Mouse (Mus musculus) adrenal gland, adult 18-20 months (tissue): ENCODE measurements at regions not wholly inside any gene's neighbourhood (a gene's known extent, or its start where the extent isn't known, plus 50 kb on each side); places are given as distances from the start of the nearest gene placed in this dataset.
A peak's percentile ranks its signal among the peaks of the same experiment; 100 is the strongest.

ENCODE experiments used
- DNase-seq, 2 experiments: peaks; one replicate each; pipeline ENCODE4 v3.0.0; 2021 to 2022; ENCODE audit warnings: low spot score in 2 of 2

- DNase-seq, result no peak
These were observed 405.1 kb downstream of the Bcor start for GRCm38 (mm10) chrX:11755046-11755445.

DNA sequence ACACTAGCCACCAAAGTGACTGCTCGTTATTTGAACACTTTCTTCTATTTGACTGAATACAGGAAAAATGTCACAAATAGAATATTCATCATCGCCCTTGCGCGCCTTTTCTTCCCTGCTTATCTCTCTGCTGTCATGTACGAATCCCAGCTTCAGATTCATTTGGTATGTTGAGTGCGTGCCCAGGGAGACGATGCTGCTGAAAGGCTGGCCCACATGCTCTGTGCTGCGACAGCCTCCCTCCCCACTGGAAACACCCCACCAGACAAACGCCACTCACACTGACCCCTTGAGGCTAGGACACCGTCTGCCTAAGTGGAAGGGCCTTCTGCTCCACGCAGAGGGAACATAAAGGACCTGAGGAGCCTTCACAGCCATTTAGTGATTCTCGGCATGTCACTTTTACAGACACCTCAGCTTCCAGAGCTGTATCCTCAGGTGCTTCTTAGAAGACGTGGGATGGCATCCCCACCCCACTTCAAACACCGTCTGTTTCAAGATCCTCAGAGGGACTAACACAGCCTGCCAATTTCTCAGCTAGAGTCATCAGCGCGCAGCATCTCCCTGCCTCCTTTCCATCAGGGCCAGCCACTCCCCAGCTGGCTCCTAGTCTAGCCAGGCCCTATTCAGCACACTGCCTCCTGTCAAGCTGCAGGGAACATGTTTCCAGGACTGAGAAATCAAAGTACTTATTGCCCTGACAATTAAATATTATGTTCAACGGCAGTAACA lies 396.6 kb downstream of the Bcor start:
- no peak for DNase-seq

DNA sequence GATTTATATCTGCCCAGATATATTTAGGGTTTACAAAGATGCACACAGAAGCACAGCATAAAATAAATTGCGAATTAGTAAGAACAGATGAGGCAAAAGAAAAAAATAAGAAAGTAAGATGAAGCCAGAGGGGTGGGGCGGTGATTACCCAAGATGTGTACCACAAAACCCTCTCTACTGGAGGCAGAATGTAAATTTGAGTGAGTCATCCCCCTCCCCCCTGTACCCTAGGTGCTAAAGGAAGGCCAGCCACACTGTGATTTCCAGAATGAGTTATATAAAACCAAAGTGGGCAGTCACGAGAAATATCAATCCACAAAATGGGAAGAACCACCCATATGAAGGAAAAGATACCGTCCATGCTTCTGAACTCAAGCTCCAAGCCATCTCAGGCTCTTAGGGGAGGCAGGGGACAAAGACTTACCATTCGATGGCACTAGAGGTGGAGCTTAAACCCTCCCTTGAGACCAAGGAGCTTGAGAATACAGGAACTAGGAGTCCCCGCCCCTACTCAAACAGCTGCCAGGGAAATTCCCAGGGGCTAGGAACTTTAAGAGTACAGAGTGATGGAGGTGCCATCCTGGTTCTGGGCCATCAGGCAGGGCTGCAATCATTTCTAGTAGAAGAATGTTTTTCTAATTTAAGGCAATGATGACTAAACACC lies 383.8 kb downstream of the Bcor start:
- no peak for DNase-seq

DNA sequence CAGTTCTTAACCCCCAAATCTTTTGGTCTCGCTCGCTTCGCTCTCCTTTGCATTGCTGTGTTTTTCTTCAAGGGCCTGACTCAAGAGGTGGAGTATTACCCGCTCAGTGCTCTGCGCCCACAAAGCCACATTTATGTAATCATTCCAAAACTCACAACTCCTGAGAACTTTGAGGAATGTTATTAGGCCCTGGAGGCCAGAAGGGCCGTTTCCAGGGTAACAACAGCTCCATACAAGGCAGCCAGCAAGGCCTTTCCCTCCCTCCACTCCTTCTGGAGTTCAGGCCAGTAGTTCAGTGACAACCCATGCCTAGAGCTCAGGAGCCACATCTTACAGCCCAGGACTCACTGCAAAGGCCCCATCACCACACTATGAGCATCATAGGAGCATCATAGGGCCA lies 365.1 kb downstream of the Bcor start:
- no peak for DNase-seq

DNA sequence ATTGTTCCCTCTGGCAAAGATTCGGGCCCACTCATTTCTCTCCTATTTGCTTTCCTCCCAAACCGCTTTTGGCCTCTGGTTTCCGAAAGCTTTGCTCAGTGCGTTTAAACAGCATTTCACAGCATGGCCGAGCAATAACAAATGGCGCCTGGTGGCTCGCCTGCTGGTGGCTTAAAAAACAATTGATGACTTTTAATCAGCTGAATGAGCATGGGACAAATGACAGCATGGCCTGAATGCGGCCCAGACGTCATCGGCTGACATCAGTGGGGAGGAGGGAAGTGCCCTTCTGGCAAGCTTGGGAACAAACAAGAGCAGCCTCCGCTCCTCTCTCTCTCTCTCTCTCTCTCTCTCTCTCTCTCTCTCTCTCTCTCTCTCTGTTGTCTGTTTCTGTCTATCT lies 362.3 kb downstream of the Bcor start:
- no peak for DNase-seq

- DNase-seq, result no peak
These were observed 361.8 kb downstream of the Bcor start for GRCm38 (mm10) chrX:11798326-11798725.

GRCm38 (mm10) chrX:11800400-11800941 lies 359.7 kb downstream of the Bcor start:
- no peak for DNase-seq

DNA sequence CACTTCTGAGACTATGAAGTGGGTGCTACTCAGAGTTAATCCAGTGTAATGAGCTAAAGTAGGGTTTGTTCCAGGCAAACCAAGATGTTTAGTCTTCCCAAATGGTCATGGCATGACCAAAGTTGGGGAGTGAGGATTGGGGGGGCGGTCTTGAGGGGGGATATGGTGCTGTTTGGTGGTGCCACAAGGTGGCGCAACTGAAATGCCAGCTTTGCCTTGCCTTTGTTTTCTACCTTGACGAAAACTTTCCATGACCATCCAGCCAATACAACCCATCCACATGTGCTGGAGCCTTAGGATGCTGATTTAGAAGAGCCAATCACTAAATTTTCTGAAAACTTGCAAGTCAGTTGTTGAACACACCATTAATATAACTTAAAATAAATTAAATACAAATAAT lies 358.9 kb downstream of the Bcor start:
- no peak for DNase-seq

DNA sequence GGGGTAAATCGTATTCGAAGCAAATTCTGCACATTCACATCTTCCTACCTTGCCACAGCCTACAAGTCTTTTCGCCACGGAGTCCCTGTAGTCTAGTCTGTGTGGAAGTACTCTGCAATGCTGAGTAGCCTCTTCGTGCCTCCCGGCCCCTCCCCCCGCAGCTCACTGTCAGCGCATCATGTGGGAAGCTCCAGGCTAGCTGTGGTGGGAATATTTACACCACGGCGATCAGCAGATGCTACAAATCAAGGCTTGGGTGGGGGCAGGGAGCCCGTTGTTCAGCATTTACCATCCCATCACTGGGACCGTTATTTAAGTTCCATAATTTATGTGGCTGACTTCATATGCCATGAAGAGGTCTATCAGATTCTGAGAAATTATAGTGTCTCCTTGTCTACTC lies 358.5 kb downstream of the Bcor start:
- DNase-seq, result no peak

DNA sequence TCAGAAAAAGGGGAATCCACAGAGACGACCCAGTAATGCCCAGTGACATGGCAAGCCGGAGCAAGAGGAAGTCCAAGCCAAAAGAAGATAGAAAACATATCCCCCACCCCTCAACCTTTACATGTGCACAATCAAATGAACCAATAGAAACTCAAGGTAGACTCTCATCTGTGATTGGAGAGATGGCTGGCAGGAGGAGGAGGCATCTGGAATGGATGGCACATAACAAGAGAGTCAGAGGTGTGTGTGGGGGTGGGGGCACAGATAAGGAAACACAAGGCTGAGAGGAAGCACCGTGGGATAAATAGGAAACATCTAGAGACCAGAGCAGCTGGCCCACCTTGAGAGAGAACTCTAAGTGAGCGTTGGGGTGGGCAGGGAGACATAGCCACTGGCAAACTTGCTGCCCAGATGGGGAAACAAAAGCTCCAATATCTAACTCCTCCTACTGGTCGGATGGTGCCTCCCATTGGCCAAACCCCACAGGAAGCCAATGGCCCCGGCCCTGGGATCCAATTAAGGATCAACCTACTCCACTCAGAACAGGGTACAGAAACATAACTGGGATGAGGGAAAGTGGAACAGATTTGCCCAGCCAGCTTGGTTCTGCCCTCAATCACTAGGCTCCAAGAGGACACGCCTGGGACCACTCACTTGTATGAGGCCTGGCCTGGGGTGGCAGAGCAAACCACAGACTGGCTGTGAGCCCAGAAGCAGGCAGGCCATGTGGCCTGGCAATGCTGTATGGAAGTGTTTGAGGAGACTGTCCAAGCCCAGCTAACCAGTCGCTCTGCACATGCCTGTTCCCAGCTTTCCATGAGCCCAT lies 357.9 kb downstream of the Bcor start:
- no peak for DNase-seq

DNA sequence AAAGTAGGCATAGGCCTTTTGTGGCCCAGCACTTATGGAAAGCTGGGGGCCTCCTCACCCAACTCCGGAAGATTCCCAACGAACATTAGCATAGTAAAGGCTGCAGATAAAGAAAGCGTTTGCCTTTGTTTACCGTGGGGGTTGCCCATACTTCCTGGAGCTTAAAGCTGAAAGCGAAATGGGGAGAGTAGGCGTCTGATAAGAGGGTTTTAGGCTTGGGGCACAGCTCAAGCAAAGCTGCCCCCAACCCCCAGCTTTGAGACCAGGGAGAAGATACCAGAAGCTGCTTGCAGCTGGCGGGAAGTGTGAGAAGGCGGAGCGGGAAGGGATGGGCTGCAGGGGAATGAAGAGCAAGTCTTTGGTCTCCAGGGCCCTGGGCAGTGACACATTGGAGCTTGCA lies 356.9 kb downstream of the Bcor start:
- no peak for DNase-seq

GRCm38 (mm10) chrX:11806896-11807252 lies 353.3 kb downstream of the Bcor start:
- no peak for DNase-seq

- peak in 1 of 2 experiments; percentile 31 for DNase-seq
These were observed 352.8 kb downstream of the Bcor start for GRCm38 (mm10) chrX:11807253-11807882.

DNA sequence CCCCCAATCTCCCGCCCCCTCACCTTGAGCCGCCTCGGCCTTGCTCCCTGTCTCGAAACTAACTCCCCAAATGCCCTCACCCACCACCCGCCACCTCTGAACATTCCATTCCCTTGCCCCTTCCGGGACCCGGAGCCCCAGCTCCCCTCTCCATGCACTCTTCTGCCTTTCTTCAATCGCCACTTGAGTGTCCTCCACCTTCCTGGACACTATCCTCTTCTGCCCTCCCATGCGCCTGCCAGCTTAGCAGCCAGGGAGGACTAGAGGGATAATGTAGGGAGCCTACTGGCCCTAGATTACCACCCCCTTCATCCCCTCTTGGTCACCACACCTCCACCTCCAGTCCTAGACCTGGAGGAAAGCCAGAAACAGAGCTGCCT lies 352.3 kb downstream of the Bcor start:
- no peak for DNase-seq

- DNase-seq, result no peak
These were observed 351.2 kb downstream of the Bcor start for GRCm38 (mm10) chrX:11808911-11809310.

- no peak for DNase-seq
These were observed 345.3 kb downstream of the Bcor start for GRCm38 (mm10) chrX:11814861-11815260.

- DNase-seq, result no peak
These were observed 344.3 kb downstream of the Bcor start for GRCm38 (mm10) chrX:11815864-11816263.

- DNase-seq, result no peak
These were observed 341.5 kb downstream of the Bcor start for GRCm38 (mm10) chrX:11818634-11819033.

DNA sequence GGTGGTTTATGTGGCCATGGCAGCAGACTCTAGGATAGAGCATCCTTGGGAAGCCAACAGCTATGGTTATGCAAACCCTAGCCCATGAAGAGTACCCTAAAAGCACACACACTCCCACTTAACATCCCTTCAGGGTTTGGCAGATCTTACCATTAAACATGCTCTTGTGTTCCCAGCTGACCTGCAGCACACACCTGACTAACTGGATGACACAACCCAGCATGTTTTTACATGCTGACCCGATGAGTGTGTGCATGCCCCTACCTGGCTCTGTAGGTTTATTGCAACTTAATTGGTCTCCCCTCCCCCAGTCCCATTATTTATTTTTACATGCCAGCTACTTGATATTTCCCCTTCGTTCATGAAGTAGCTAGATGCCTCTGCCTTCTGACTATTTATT lies 339.0 kb downstream of the Bcor start:
- no peak for DNase-seq

DNA sequence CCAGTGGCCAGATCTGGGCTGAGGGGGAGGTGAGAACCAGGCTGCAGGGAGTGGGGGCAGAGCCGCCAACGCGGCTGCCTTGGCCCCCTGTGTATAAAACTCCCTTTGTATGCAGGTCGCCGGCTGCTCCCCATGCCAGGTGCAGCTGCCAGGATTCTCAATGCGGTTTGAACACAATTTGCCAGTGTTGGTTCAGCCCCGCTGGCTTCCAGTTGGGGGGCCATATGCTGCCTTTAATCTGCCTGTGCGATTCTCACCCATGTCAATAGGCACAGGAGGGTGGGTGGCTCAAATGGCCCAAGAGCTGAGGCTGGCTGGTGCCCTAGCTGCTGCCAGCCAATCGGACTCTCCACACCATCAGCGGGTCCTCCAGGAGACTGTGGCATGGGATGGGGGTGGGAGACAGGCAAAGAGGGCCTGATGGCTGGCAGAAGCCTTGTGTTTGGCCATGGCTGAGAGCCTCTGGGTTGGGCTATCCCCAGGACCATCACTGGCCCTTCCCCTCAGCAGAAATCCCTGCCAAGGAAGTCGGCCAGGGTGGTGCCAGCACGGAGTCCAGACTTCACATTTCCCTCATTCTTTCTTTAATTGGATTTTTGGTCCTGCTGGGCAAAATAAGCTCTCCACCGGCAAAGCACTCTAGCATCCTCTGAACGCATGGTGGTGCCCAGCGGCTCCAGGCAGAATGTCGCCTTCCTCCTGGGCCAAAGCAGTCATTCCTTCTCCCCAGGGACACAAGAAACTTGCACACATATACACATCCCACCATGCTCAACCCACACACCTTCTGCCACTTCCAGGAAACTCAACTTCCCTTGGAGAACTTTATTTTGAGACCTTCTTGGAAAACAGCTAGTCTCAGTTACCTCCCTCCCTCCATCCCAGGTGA lies 338.0 kb downstream of the Bcor start:
- no peak for DNase-seq
